Mouse (Mus musculus): ENCODE measurements at regions not wholly inside any gene's neighbourhood (a gene's known extent, or its start where the extent isn't known, plus 50 kb on each side); places are given as distances from the start of the nearest gene placed in this dataset.

GRCm38 (mm10) chr16:55663946-55664345 is 174.8 kb downstream of the Nfkbiz start:
- DNase-seq (ENCODE audit: low spot score in 2 of 2) = no peak

- no peak for DNase-seq (ENCODE audit: low spot score in 2 of 2)
These were observed 201.8 kb downstream of the Nfkbiz start for GRCm38 (mm10) chr16:55636667-55637450.

DNA sequence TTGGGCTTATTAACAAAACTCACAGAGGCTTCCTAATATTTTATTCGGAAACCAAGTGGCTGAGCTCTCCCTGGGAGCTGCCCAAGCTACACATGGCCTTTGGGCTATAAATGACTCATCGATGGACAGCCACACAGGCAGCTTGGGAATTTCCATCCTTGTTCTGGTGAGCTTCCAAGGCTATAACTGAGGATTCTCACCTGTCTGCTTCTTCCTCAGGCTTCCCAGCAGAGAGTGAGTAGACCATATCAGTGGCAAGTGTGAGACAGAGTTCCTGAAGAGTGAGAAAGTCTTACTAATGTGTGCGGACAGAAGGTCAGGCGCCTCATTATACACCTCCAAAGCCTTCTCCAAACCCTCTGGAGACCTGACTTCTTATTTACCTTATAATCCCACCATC is 202.5 kb downstream of the Nfkbiz start:
- DNase-seq (ENCODE audit: low spot score in 2 of 2) = no peak

- DNase-seq (ENCODE audit: low spot score in 2 of 2) = no peak
These were observed 204.0 kb downstream of the Nfkbiz start for GRCm38 (mm10) chr16:55634691-55635090.

GRCm38 (mm10) chr16:55632220-55632619 is 206.5 kb downstream of the Nfkbiz start:
- DNase-seq (ENCODE audit: low spot score in 2 of 2) = no peak

- no peak for DNase-seq (ENCODE audit: low spot score in 2 of 2)
These were observed 207.1 kb downstream of the Nfkbiz start for GRCm38 (mm10) chr16:55631637-55632036.

DNA sequence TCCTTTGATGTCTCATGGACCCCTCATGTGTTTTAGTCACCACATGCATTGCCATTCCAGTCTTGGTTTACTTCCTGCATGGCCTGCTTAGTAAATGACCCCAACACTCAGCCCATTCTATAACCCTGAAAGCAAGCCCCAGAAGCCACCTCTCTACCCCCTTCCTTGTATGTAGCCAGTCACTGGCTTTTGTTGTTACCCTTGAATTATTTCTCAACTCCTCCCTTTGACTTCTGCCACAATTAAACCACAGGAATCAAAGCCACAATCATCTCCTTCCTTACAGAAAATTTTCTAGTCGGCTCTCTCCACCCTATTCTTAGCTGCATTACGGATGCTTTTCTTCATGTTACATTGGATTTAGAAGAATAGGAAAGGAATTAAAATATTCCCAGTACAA is 207.7 kb downstream of the Nfkbiz start:
- no peak for DNase-seq (ENCODE audit: low spot score in 2 of 2)

- DNase-seq (ENCODE audit: low spot score in 2 of 2) = no peak
These were observed 211.2 kb downstream of the Nfkbiz start for GRCm38 (mm10) chr16:55627531-55627930.

- no peak for DNase-seq (ENCODE audit: low spot score in 2 of 2)
These were observed 215.3 kb downstream of the Nfkbiz start for GRCm38 (mm10) chr16:55623422-55623821.

GRCm38 (mm10) chr16:55619731-55620130 is 219.0 kb downstream of the Nfkbiz start:
- no peak for DNase-seq (ENCODE audit: low spot score in 2 of 2)

GRCm38 (mm10) chr16:55617958-55618357 is 220.7 kb downstream of the Nfkbiz start:
- no peak for DNase-seq (ENCODE audit: low spot score in 2 of 2)

DNA sequence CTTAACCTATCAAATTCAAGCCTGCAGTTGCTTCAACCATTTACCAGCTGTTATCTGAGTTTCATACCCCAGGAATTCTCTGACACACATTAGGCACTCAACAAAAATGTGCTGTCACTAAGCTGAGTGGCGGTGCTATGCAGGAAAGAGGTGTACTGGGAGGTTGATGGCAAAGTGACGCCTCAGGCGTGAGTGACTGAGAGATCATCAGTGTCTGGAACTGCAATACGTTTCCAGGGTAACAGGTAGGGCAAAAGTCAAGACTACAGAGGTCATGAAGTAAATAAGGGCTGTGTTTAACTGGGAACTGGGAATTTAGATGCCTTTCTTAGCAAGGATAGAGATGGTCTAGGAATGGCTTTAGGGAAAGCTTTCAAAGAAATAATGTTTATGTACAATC is 221.2 kb downstream of the Nfkbiz start:
- DNase-seq (ENCODE audit: low spot score in 2 of 2) = no peak

DNA sequence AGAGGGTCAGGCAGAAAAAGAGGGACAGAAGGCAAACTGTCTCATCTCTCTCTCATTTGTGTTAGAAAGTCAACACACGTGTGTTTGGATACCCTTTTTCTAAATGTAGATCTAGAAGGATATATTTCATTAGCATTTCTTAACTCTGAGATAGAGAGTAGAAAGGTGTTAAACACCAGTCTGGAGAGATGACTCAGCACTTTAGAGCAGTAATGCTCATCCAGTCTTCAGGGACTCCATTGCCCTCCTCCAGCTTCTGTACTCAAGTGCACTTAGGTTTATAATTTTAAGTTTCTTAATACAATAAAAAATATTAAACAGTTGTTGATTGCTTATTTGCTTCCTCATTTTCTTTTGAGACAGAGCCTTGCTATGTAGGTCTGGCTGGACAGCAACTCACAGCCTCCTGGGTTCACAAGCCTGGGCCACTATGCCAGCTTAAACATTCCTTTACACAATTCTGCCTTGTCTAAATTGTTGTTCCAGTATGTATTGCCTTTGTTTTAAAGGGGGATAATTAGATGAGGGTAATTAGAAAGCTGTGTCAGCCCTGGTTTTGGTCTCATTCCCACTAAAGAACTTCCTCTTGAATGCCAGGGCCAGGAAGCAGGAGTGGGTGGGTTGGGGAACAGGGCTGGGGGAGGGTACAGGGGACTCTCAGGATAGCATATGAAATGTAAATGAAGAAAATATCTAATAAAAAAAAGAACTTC is 222.1 kb downstream of the Nfkbiz start:
- no peak for DNase-seq (ENCODE audit: low spot score in 2 of 2)

DNA sequence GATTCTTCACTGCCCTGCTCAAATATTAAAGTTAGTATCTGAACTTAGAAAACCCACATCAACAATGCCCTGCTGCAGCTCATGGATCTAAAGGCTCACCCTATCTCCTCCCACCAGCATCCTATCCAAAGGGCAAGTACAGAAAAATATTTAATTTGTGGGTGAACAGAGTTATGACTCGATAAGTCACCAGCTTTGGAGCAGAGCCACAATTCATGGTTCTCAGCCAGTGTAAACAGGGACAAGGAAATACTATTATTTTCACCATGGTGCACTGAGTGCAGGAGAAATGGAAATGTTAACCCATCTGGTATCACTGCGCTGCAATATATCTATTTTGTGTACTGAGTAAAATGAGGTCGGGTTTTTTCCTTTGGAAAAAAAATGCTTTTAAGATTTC is 225.8 kb downstream of the Nfkbiz start:
- DNase-seq (ENCODE audit: low spot score in 2 of 2) = no peak

GRCm38 (mm10) chr16:55612001-55612400 is 226.7 kb downstream of the Nfkbiz start:
- no peak for DNase-seq (ENCODE audit: low spot score in 2 of 2)

GRCm38 (mm10) chr16:55611172-55611571 is 227.5 kb downstream of the Nfkbiz start:
- DNase-seq (ENCODE audit: low spot score in 2 of 2) = no peak

DNA sequence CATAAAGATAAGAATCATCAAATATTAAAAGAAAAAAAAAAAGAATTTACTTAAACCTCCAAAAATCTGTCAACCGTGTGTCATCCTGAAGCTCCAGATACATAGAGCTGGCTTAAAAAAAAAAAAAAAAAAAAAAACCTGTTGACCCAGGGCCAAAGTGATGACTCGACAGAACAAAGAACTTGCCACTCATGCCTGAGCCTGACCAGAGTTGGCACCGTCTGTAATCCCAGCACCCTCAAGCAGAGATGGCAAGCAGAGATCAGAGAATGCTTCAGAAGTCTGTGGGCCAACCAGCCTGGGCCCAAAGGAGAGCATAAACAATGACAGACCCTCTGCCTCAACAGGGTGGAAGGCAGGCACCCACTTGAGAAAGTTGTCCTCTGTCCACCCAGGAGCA is 230.3 kb downstream of the Nfkbiz start:
- DNase-seq (ENCODE audit: low spot score in 2 of 2) = no peak

GRCm38 (mm10) chr16:55606447-55607239 is 232.1 kb downstream of the Nfkbiz start:
- no peak for DNase-seq (ENCODE audit: low spot score in 2 of 2)

- DNase-seq (ENCODE audit: low spot score in 2 of 2) = no peak
These were observed 235.1 kb downstream of the Nfkbiz start for GRCm38 (mm10) chr16:55603611-55604010.

- DNase-seq (ENCODE audit: low spot score in 2 of 2) = no peak
These were observed 249.2 kb downstream of the Nfkbiz start for GRCm38 (mm10) chr16:55589382-55589956.

DNA sequence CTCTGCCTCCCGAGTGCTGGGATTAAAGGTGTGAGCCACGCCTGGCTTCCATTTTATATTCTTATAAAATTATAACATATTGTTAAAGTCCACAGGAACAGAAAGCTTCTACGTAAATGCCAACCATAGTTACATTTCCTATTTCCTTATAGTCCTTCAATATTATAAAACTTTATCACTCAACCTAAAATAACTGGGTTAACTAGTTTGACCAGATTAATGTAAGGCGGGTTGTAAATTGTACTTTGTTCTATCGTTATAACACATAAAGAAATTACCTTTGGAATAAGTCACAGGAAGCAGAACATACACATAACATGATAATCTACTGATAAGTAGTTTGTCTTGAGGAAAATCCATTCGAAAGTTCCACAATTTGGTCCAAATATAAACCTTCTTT is 251.6 kb downstream of the Nfkbiz start:
- no peak for DNase-seq (ENCODE audit: low spot score in 2 of 2)

DNA sequence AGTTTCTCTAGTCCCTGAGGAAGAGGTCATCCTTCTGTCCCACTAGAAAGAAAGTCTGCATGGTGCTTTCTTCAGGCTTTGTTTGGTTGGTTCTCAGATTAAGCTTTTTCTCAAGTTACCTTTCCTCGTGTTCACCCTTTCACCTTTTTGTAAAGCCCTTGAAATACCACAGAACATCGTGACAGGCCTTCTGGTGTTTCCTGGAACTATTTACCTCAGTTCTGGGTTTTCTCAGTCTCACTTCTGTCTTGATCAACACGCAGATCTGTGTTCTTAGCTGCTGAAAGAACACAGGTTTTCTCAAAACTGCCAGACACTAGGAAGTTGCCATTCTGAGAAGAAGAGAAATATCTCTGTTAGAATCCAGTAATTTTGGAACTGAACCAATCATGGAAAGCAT is 255.8 kb downstream of the Nfkbiz start:
- DNase-seq (ENCODE audit: low spot score in 2 of 2) = no peak
